Mouse (Mus musculus): ENCODE data around the gene Churc1. TPM values are rescaled to one million over a fixed set of nuclear protein-coding genes. Genes with fewer than 3 reads are reported as not detected.

Gene Churc1
- total RNA-seq (2023) = 10 to 100 TPM; 47.6 to 62.7 TPM

DNA sequence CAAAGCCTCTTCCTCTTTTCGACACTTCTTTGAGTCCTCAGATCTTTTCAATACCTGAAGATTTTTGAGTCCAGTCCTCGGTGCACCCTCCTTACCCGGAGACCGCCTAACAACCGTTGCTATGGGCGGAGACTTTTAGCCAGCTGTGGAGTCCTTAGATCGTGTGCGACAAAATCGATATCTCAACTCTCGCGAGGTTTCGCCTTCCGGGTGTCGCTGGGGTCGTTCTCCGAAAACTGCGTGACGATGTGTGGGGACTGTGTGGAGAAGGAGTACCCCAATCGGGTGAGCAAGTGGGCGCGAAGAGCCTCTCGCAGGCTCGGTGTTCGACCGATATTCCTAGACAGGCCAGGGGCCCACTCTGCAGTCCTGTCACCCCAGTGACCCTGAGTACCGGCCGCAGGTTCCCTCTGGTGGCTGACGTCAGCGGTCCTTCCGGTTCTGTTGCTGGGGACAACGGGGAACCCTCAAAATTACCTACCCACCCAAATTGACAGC is at the start of gene Churc1, which contains the start of gene Fntb:
Gene Churc1 (plus strand): TSS at position 185 of the 498 bp plus-strand sequence.
Gene Fntb (plus strand): TSS at position 236 of the 498 bp plus-strand sequence.

DNA sequence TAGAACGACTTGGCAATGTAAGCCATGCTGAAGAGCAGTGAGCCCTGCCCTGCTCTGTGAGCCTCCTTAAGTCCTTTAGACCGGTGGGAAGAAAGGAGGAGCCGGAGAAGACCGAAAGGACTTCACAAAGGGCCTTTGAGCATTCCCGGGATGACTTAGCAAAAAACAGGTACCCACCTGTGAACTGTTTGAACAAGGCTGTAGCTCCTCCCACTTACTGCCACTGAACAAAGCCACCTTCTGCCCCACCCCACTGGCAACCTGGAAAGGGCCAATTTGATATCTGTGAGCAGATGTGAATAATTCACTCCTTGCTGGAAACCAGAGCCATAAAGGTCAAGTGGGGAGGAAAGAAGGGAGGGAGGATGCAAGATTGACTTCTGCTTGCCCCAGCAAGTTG is 30.0 kb downstream of the Churc1 start, which contains the start of gene Gpx2:
Gene Gpx2 (minus strand): TSS at position 205 of the 400 bp plus-strand sequence.

DNA sequence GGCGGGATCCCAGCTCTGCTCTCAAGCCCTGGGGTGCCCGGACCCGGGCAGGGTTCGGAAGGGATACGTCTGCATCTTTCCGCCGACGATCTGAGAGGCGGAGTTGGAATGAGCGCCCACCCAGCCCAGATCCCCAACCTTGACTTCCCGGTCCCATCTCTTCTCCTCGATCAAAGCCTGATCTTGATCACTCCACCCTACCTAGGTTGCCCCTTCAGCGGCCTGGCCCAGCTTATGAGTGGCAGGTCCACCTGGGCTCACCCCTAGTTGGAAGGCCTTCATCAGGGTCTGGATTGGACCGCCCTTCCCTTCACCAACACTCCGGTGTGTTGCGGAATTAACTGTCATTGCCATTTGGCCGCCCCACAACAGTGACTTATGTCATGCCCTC is 57.3 kb downstream of the Churc1 start, which contains the start of gene Rab15:
Gene Rab15 (minus strand): TSS at position 258 of the 391 bp plus-strand sequence.

Other genes with a start within 250 kb of the Churc1 start
- 10 to 100 TPM; 29.9 to 31.1 TPM for gene Plekhg3, start 234.6 kb upstream of the Churc1 start, total RNA-seq (2023)
- gene Sptb, start 55.0 kb upstream of the Churc1 start, total RNA-seq (2023) = 1 to 10 TPM; 1.1 to 2.0 TPM
- gene Fntb, start 51 bp downstream of the Churc1 start, total RNA-seq (2023) = 10 to 100 TPM; 43.1 to 43.7 TPM
- 1 to 10 TPM in 1 of 2 experiments, under 1 TPM in 1; 0.76 to 1.1 TPM for gene Gpx2, start 30.0 kb downstream of the Churc1 start, total RNA-seq (2023)
- not detected for gene Rab15, start 57.4 kb downstream of the Churc1 start, total RNA-seq (2023)
- 100 to 1,000 TPM; 202 TPM for gene Max, start 196.7 kb downstream of the Churc1 start, total RNA-seq (2023)